Mouse (Mus musculus) liver, embryonic 15.5 days (tissue): ENCODE data around the gene Phtf2. TPM values are rescaled to one million over a fixed set of nuclear protein-coding genes. Genes with fewer than 3 reads are reported as not detected.

ENCODE experiments used
- ATAC-seq: fragments of 200-750 bp; cut with Nextera tagmentation; 2 replicates; pipeline ENCODE4 v1.8.0; 2017; ENCODE audit warnings: moderate number of reproducible peaks, mild to moderate bottlenecking, moderate library complexity; ENCODE audit not compliant: insufficient read depth
- H3K27ac ChIP-seq: fragments of 300-500 bp; sonication (generic); replicated peaks from 2 replicates; pipeline ENCODE4 v1.5.1; 2015; ENCODE audit warnings: mild to moderate bottlenecking, inconsistent platforms
- H3K27me3 ChIP-seq: fragments of 300-500 bp; sonication (generic); 2 replicates; pipeline ENCODE4 v1.6.1; 2015; ENCODE audit warnings: mild to moderate bottlenecking, inconsistent platforms
- H3K36me3 ChIP-seq: fragments of 300-500 bp; sonication (generic); replicated peaks from 2 replicates; pipeline ENCODE4 v1.6.1; 2015; ENCODE audit warnings: moderate library complexity, mild to moderate bottlenecking, inconsistent platforms
- H3K4me1 ChIP-seq: fragments of 300-500 bp; sonication (generic); replicated peaks from 2 replicates; pipeline ENCODE4 v1.6.1; 2015; ENCODE audit warnings: inconsistent platforms
- H3K4me2 ChIP-seq: fragments of 300-500 bp; sonication (generic); 2 replicates; pipeline ENCODE4 v1.6.1; 2015; ENCODE audit warnings: moderate library complexity, mild to moderate bottlenecking, inconsistent platforms
- H3K4me3 ChIP-seq: fragments of 300-500 bp; sonication (generic); replicated peaks from 2 replicates; pipeline ENCODE4 v1.5.1; 2015; ENCODE audit warnings: mild to moderate bottlenecking, inconsistent platforms
- H3K9ac ChIP-seq: fragments of 300-500 bp; sonication (generic); 2 replicates; pipeline ENCODE4 v1.6.1; 2015; ENCODE audit warnings: moderate library complexity, mild to moderate bottlenecking, inconsistent platforms
- H3K9me3 ChIP-seq: fragments of 300-500 bp; sonication (generic); replicated peaks from 2 replicates; pipeline ENCODE4 v1.6.1; 2016; ENCODE audit warnings: inconsistent platforms
- WGBS: fragments of 180-500 bp; shearing (Covaris S2); methylation state at CpG from one replicate; pipeline ENCODE4 v1.1.7; 2015; ENCODE audit warnings: mixed read lengths; ENCODE audit not compliant: insufficient replicate concordance; 5-methylcytosine and 5-hydroxymethylcytosine counted together
- polyA plus RNA-seq: library from polyadenylated mRNA; unstranded; fragments of >200 nt; fragmentation: Nextera tagmentation; extraction: Ambion mirVana; gene quantifications from 2 replicates; pipeline ENCODE4 v1.2.1, GENCODE M21; 2015

Gene Phtf2
- 4.9 and 5.2 TPM in 2 replicates for polyA plus RNA-seq

DNA sequence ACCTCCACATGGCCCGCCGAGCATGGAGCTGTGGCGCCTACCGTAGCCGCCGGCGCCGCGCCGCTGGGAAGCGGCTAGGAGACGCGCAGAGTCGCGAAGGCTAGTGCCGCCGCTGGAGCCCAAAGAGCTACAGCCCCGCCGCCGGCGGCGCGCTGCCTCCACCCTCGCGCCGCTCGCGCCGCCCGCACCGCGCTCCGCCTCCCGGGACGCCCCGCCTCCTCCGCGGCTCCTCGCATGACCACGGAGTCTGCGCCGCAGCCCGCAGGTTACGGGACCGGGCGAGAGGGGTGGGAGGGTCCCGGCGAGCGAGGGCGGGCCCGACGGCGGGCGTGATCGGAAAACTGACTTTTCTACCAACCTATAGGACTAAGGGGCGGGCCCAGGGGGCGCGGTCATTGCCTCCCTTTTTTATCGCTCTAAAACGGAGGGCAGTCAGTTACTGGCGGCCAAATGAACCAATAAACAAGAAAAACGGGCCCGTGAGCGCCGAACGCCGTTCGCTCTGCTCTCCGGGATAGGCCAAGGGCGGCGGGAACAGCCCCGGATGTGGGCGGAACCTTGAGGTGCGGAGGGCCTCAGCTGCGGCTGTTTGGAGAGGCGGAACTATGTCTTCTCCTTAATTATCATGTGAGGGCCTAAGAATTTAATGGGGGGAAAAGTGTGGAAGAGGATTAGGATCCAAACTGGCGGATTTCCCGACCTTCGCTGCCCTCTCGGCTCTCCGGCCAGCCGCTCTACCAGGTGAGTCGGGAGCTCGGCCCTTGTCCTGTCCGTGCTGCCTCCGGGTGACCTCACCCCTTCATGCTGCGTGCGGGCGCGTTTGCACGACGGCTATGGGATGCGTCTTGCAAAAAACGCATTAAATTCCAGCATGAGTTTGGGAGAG, at the start of gene Phtf2, which contains the start of gene Tmem60:
Phtf2 (minus strand) TSS at position 210 of the 886 bp plus-strand sequence.
Tmem60 (plus strand) TSS at position 277 of the 886 bp plus-strand sequence.
- no peaks in the 10 kb centered on the region for H3K9me3 ChIP-seq
- peak; percentile 97 for ATAC-seq
- H3K4me2 ChIP-seq: peak within 1 kb of the TSS; percentile 86
- H3K4me3 ChIP-seq: peak within 1 kb of the TSS; percentile 94
- under 1% methylated on average over 94 of the region's 94 CpGs for WGBS
- H3K4me1 ChIP-seq: peaks cover 34% of the 10 kb centered on the region
- peak within 1 kb of the TSS; percentile 98 for H3K9ac ChIP-seq
- H3K36me3 ChIP-seq: peaks cover 15% of the 10 kb centered on the region
- H3K27me3 ChIP-seq: no peaks in the 10 kb centered on the region
- peak within 1 kb of the TSS; percentile 96 for H3K27ac ChIP-seq

GRCm38 (mm10) chr5:20931300-20931699, 49.4 kb upstream of the Phtf2 start:
- Histone ChIP-seq H3K4me1 (peaks cover 49% of the 10 kb centered on the region), H3K4me3 (no peak overlapping the region), H3K27ac (no peak overlapping the region), H3K27me3 (no peaks in the 10 kb centered on the region), H3K36me3 (no peaks in the 10 kb centered on the region), H3K4me2 (peak overlapping the region; percentile 26; the same call in 1 of the 2 replicates), H3K9ac (no peak overlapping the region), H3K9me3 (no peaks in the 10 kb centered on the region)
- peak; percentile 55 for ATAC-seq
- WGBS: 18% methylated on average over 3 of the region's 3 CpGs

- Histone ChIP-seq H3K36me3 (no peaks in the 10 kb centered on the region), H3K9ac (no peak overlapping the region), H3K9me3 (no peaks in the 10 kb centered on the region), H3K27me3 (no peaks in the 10 kb centered on the region), H3K4me3 (no peak overlapping the region), H3K4me2 (no peak overlapping the region), H3K4me1 (peaks cover 41% of the 10 kb centered on the region), H3K27ac (peak overlapping the region; percentile 48; the same call in 1 of the 2 replicates)
- ATAC-seq: peak; percentile 61
Observed at GRCm38 (mm10) chr5:20930430-20930829, 48.5 kb upstream of the Phtf2 start.

DNA sequence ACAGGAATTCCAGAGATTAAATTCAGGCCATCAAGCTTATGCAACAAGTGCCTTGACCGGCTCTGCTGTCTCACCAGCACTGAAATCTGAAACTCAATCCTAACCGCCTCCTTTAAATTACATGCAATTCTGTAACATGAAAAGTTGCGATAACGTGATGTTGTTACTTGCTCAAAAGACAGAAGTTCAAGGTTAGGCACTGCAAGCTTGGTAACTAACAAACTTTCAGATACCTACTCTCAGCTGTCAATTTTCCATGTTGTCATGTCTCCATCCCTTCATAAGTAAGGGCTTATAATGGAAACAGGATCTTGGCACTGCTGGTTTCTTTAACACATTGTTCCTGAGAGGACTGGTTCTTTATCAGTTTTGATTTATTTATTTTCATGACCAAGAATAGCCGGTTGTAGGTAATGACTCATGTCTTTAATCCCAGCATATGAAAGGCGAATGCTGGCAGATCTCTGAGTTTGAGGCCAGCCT, 47.8 kb upstream of the Phtf2 start:
- 71% methylated on average over 6 of the region's 6 CpGs for WGBS
- no peaks in the 10 kb centered on the region for H3K9me3 ChIP-seq
- no peak overlapping the region for H3K4me2 ChIP-seq
- H3K27ac ChIP-seq: no peak overlapping the region
- no peak overlapping the region for H3K9ac ChIP-seq
- no peak for ATAC-seq
- H3K27me3 ChIP-seq: no peaks in the 10 kb centered on the region
- H3K36me3 ChIP-seq: no peaks in the 10 kb centered on the region
- peaks cover 35% of the 10 kb centered on the region for H3K4me1 ChIP-seq
- no peak overlapping the region for H3K4me3 ChIP-seq

DNA sequence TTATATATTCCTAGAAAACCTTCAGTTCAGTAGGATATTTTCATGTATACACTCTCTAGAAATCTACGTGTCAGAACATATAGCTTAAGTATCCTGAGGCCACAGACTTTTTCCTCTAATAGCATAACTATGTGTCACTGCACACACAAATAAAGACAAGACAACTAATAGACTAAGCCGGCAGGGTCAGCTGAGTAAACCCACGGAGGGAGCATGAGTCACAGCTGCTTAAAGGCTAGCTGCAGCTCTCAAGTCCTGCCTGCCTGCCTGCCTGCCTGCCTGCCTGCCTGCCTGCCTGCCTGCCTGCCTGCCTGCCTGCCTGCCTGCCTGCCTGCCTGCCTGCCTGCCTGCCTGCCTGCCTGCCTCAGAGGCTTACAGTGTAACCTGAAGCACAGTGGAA, 43.5 kb upstream of the Phtf2 start:
- Histone ChIP-seq H3K4me3 (no peak overlapping the region), H3K36me3 (0 out of 2 replicates have a peak, but pooled peaks cover 12% of the 10 kb centered on the region), H3K4me1 (peaks cover 11% of the 10 kb centered on the region), H3K4me2 (no peak overlapping the region), H3K27me3 (no peaks in the 10 kb centered on the region), H3K27ac (no peak overlapping the region), H3K9me3 (no peaks in the 10 kb centered on the region), H3K9ac (no peak overlapping the region)
- ATAC-seq: no peak
- 62% methylated on average over 3 of the region's 3 CpGs for WGBS

- Histone ChIP-seq H3K4me2 (no peak overlapping the region), H3K4me1 (peaks cover 3% of the 10 kb centered on the region), H3K9ac (no peak overlapping the region), H3K27me3 (no peaks in the 10 kb centered on the region), H3K9me3 (no peaks in the 10 kb centered on the region), H3K27ac (no peak overlapping the region), H3K36me3 (peaks cover 14% of the 10 kb centered on the region; the same call in 1 of the 2 replicates), H3K4me3 (no peak overlapping the region)
- WGBS: 52% methylated on average over 3 of the region's 3 CpGs
- ATAC-seq: no peak
Observed at GRCm38 (mm10) chr5:20924608-20925007, 42.7 kb upstream of the Phtf2 start.

GRCm38 (mm10) chr5:20919566-20919965, 37.6 kb upstream of the Phtf2 start:
- ATAC-seq: no peak
- Histone ChIP-seq H3K4me1 (no peaks in the 10 kb centered on the region), H3K9ac (no peak overlapping the region), H3K9me3 (no peaks in the 10 kb centered on the region), H3K36me3 (peaks cover 27% of the 10 kb centered on the region; the same call in 1 of the 2 replicates), H3K4me2 (no peak overlapping the region), H3K4me3 (no peak overlapping the region), H3K27ac (no peak overlapping the region), H3K27me3 (no peaks in the 10 kb centered on the region)
- WGBS: 93% methylated on average over 9 of the region's 9 CpGs

GRCm38 (mm10) chr5:20918967-20919366, 37.0 kb upstream of the Phtf2 start:
- H3K9ac ChIP-seq: no peak overlapping the region
- H3K27ac ChIP-seq: no peak overlapping the region
- H3K36me3 ChIP-seq: peaks cover 27% of the 10 kb centered on the region; the same call in 1 of the 2 replicates
- no peak for ATAC-seq
- no peak overlapping the region for H3K4me2 ChIP-seq
- H3K27me3 ChIP-seq: no peaks in the 10 kb centered on the region
- WGBS: 90% methylated on average over 4 of the region's 4 CpGs
- no peaks in the 10 kb centered on the region for H3K4me1 ChIP-seq
- no peak overlapping the region for H3K4me3 ChIP-seq
- H3K9me3 ChIP-seq: no peaks in the 10 kb centered on the region

- Histone ChIP-seq H3K4me1 (peaks cover 2% of the 10 kb centered on the region; the same call in 1 of the 2 replicates), H3K27me3 (no peaks in the 10 kb centered on the region), H3K9me3 (no peaks in the 10 kb centered on the region), H3K27ac (no peak overlapping the region), H3K9ac (no peak overlapping the region), H3K4me3 (no peak overlapping the region), H3K4me2 (no peak overlapping the region), H3K36me3 (peaks cover 11% of the 10 kb centered on the region; the same call in 1 of the 2 replicates)
- WGBS: 76% methylated on average over 11 of the region's 11 CpGs
- ATAC-seq: no peak
Observed at GRCm38 (mm10) chr5:20913372-20914275, 31.7 kb upstream of the Phtf2 start.

GRCm38 (mm10) chr5:20911741-20912140, 29.8 kb upstream of the Phtf2 start:
- H3K36me3 ChIP-seq: peaks cover 15% of the 10 kb centered on the region
- no peak for ATAC-seq
- 70% methylated on average over 2 of the region's 2 CpGs for WGBS
- H3K4me2 ChIP-seq: no peak overlapping the region
- no peak overlapping the region for H3K27ac ChIP-seq
- H3K4me3 ChIP-seq: no peak overlapping the region
- H3K9me3 ChIP-seq: no peaks in the 10 kb centered on the region
- H3K4me1 ChIP-seq: peaks cover 2% of the 10 kb centered on the region; the same call in 1 of the 2 replicates
- H3K27me3 ChIP-seq: no peaks in the 10 kb centered on the region
- no peak overlapping the region for H3K9ac ChIP-seq
